Comparison of ENCODE assay signal across 30 mouse cellular contexts in the genomic region with DNA sequence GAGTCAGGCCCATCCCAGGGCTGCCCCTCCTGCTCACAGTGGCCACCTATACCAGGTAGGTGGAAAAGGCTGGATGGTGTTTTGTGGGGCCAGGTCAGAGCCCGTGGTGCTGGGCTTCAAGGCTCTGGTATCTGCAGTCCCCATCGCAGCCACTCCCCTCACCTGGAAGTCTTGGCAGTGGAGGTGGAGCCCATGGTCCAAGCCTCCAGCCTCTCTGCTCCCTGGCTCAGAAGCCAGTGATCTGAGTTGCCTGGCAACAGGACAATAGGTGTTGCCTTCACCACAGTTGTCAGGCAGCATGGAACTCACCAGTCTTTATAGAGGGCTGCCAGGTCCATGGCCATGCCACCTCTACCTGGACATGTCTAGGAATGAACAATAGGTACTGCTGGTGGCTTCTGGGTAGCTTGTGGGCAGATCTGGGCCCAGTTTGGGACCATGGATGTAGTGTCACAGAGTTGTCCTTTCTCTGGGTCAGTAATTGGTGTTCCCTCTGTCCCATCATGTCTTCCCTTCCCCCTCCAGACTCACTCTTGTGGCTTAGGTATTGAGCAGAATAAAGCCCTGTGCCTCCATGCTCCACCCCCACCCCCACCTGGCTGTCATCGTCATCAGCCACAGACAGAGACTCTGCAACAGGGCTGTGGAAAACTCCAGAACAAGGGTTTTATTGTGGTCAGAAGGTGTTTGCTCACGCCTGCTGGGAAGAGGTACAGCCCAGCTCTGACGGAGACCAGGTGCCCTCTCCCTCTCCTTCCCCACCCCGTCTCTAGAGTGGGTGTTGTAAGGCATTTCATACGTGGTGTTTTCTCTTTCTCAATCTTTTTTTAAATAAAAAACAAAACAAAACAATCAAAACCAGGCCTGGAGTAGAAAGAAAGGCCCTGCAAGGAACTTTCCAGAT. TPM values are rescaled to one million over a fixed set of nuclear protein-coding genes. Genes with fewer than 3 reads are reported as not detected.
DNase-seq lines count a peak whose midpoint lies in the region; ATAC-seq and TF ChIP-seq lines count a peak whose summit lies in the region.
"Had no signal": no experiment of that assay in that cellular context is flagged by ENCODE, and none has a peak within 500 bp of the region (broad histone marks: within the 10 kb centered on the region; RNA-seq: fewer than 3 reads in every experiment).

No protein-coding gene starts in this region.

- H3K27ac ChIP-seq in embryonic facial prominence, embryonic 13.5 days: no peak overlapping the region
- no peak overlapping the region for H3K27ac ChIP-seq in embryonic facial prominence, embryonic 10.5 days (replicated peaks)
- H3K27ac ChIP-seq in lung, embryonic 14.5 days (ENCODE audit: low read depth): no peak overlapping the region
- H3K27ac ChIP-seq in testis, adult 2 months (ENCODE audit: control insufficient read depth, insufficient read depth, low read depth, low read length): peak overlapping the region; percentile 67
- H3K27ac ChIP-seq: embryonic facial prominence, embryonic 15.5 days; heart, adult 2 months; heart, embryonic 15.5 days; hindbrain, embryonic 15.5 days; left cerebral cortex, adult 2 months; liver, embryonic 13.5 days; macrophage; midbrain, embryonic 12.5 days; neural tube, embryonic 15.5 days had no signal

- peaks cover 8% of the 10 kb centered on the region; the same call in 1 of the 2 replicates for H3K27me3 ChIP-seq in embryonic facial prominence, embryonic 13.5 days
- peaks cover 12% of the 10 kb centered on the region for H3K27me3 ChIP-seq in embryonic facial prominence, embryonic 10.5 days (replicated peaks; ENCODE audit: low read depth, poor library complexity, severe bottlenecking)
- no peaks in the 10 kb centered on the region for H3K27me3 ChIP-seq in lung, embryonic 14.5 days (ENCODE audit: insufficient read depth, low read length)
- H3K27me3 ChIP-seq in testis, adult 2 months (ENCODE audit: control insufficient read depth, insufficient read depth, low read length): no peaks in the 10 kb centered on the region
- H3K27me3 ChIP-seq: embryonic facial prominence, embryonic 15.5 days; hindbrain, embryonic 15.5 days; liver, embryonic 13.5 days; neural tube, embryonic 15.5 days; Patski had no signal

- H3K36me3 ChIP-seq in embryonic facial prominence, embryonic 13.5 days: no peaks in the 10 kb centered on the region
- peaks cover 4% of the 10 kb centered on the region; the same call in 1 of the 2 replicates for H3K36me3 ChIP-seq in embryonic facial prominence, embryonic 10.5 days (replicated peaks)
- H3K36me3 ChIP-seq in lung, embryonic 14.5 days (ENCODE audit: insufficient read depth): no peaks in the 10 kb centered on the region
- H3K36me3 ChIP-seq in testis, adult 2 months (ENCODE audit: control insufficient read depth, insufficient read depth, low read length): no peaks in the 10 kb centered on the region
- H3K36me3 ChIP-seq: embryonic facial prominence, embryonic 15.5 days; heart, embryonic 15.5 days; hindbrain, embryonic 15.5 days; liver, embryonic 13.5 days; midbrain, embryonic 12.5 days; neural tube, embryonic 15.5 days had no signal

- DNase-seq in embryonic facial prominence, embryonic 10.5 days (ENCODE audit: low spot score): no peak
- DNase-seq in lung, embryonic 14.5 days: peak; percentile 23
- DNase-seq in lung, postnatal 25 days (ENCODE audit: low spot score): no peak
- DNase-seq in testis, postnatal 14 days (ENCODE audit: low spot score): no peak
- DNase-seq in adrenal gland, adult 8-10 months: no peak
- DNase-seq in embryo, embryonic 9.5 days (ENCODE audit: extremely low spot score): no peak
- DNase-seq: adrenal gland, postnatal 25 days; cerebellum, adult 11 months; cerebellum, postnatal 10 days; gastrocnemius, postnatal 10 days; heart, adult 2 months; heart, postnatal 4 days; kidney, adult 8-10 months; kidney, postnatal 25 days; left cerebral cortex, postnatal 4 days; liver, embryonic 13.5 days; right cerebral cortex, postnatal 25 days; thymus, postnatal 36 days had no signal

- no peak; the same call in 1 of the 2 replicates for TF ChIP-seq POLR2A in testis, adult 2 months (IDR thresholded peaks at IDR 0.05; ENCODE audit: control insufficient read depth, low read depth, low read length)

- peaks cover 6% of the 10 kb centered on the region; the same call in 1 of the 2 replicates for H3K4me1 ChIP-seq in embryonic facial prominence, embryonic 13.5 days
- peaks cover 11% of the 10 kb centered on the region for H3K4me1 ChIP-seq in embryonic facial prominence, embryonic 10.5 days
- H3K4me1 ChIP-seq in lung, embryonic 14.5 days (ENCODE audit: insufficient read depth): no peaks in the 10 kb centered on the region
- peaks cover 7% of the 10 kb centered on the region for H3K4me1 ChIP-seq in testis, adult 2 months (ENCODE audit: control insufficient read depth, insufficient read depth, low read length)
- H3K4me1 ChIP-seq: embryonic facial prominence, embryonic 15.5 days; heart, embryonic 15.5 days; hindbrain, embryonic 15.5 days; midbrain, embryonic 12.5 days; neural tube, embryonic 15.5 days had no signal

- no peak overlapping the region for H3K4me2 ChIP-seq in embryonic facial prominence, embryonic 13.5 days
- H3K4me2 ChIP-seq in lung, embryonic 14.5 days: no peak overlapping the region
- H3K4me2 ChIP-seq: embryonic facial prominence, embryonic 15.5 days; heart, embryonic 15.5 days; hindbrain, embryonic 15.5 days; liver, embryonic 13.5 days; midbrain, embryonic 12.5 days; neural tube, embryonic 15.5 days had no signal

- no peak for TF ChIP-seq CTCF in lung, embryonic 14.5 days (IDR thresholded peaks at IDR 0.05; ENCODE audit: low read depth)
- no peak for TF ChIP-seq CTCF in testis, adult 2 months (IDR thresholded peaks at IDR 0.05; ENCODE audit: control insufficient read depth, insufficient read depth, insufficient replicate concordance, low read depth, low read length)

- peak; percentile 56; the same call in 1 of the 2 replicates for ATAC-seq in embryonic facial prominence, embryonic 13.5 days (ENCODE audit: insufficient number of reproducible peaks, insufficient read depth, low FRiP score, low TSS enrichment, low read depth)
- peak; percentile 69 for ATAC-seq in lung, embryonic 14.5 days (ENCODE audit: insufficient read depth)
- ATAC-seq: activated CD4-positive, CD25-positive, alpha-beta regulatory T cell, adult 4 months; CD4-positive, CD25-positive, alpha-beta regulatory T cell, adult 4 months; Patski had no signal

- WGBS in embryonic facial prominence, embryonic 13.5 days: 57% methylated on average over 7 of the region's 7 CpGs
- WGBS in embryonic facial prominence, embryonic 10.5 days: 76% methylated on average over 7 of the region's 7 CpGs
- 52% methylated on average over 7 of the region's 7 CpGs for WGBS in lung, embryonic 14.5 days

- H3K4me3 ChIP-seq in embryonic facial prominence, embryonic 13.5 days: no peak overlapping the region
- H3K4me3 ChIP-seq in embryonic facial prominence, embryonic 10.5 days: no peak overlapping the region
- H3K4me3 ChIP-seq in lung, embryonic 14.5 days (ENCODE audit: low read depth, low read length): no peak overlapping the region
- H3K4me3 ChIP-seq in testis, adult 2 months (ENCODE audit: control insufficient read depth, low read depth, low read length): peak overlapping the region; percentile 45
- H3K4me3 ChIP-seq: embryonic facial prominence, embryonic 15.5 days; heart, adult 2 months; heart, embryonic 15.5 days; hindbrain, embryonic 15.5 days; left cerebral cortex, adult 2 months; liver, embryonic 13.5 days; midbrain, embryonic 12.5 days; neural tube, embryonic 15.5 days had no signal

- no peaks in the 10 kb centered on the region for H3K9me3 ChIP-seq in embryonic facial prominence, embryonic 13.5 days
- H3K9me3 ChIP-seq in embryonic facial prominence, embryonic 10.5 days: no peaks in the 10 kb centered on the region
- H3K9me3 ChIP-seq in lung, embryonic 14.5 days (ENCODE audit: low read depth, low read length): no peaks in the 10 kb centered on the region
- H3K9me3 ChIP-seq: embryonic facial prominence, embryonic 15.5 days; heart, embryonic 15.5 days; hindbrain, embryonic 15.5 days; liver, embryonic 13.5 days; midbrain, embryonic 12.5 days; neural tube, embryonic 15.5 days had no signal

- no peak overlapping the region for H3K9ac ChIP-seq in embryonic facial prominence, embryonic 13.5 days
- H3K9ac ChIP-seq in lung, embryonic 14.5 days: no peak overlapping the region
- H3K9ac ChIP-seq: embryonic facial prominence, embryonic 15.5 days; heart, embryonic 15.5 days; hindbrain, embryonic 15.5 days; liver, embryonic 13.5 days; midbrain, embryonic 12.5 days; neural tube, embryonic 15.5 days had no signal

RNA-seq across cellular contexts. Expression of a gene that starts 54.4 kb away (rescaled TPM):
- 35.7 and 38.6 TPM in 2 replicates for polyA plus RNA-seq in embryonic facial prominence, embryonic 13.5 days (2015; fragmentation: Nextera tagmentation; extraction: Ambion mirVana)
- polyA plus RNA-seq in embryonic facial prominence, embryonic 10.5 days (2016; fragmentation: Nextera tagmentation; extraction: Ambion mirVana): 46.8 and 46.9 TPM in 2 replicates
- 25.7 and 27.1 TPM in 2 replicates for polyA plus RNA-seq in lung, embryonic 14.5 days (2014; fragmentation: Nextera tagmentation; extraction: Ambion mirVana)
- polyA plus RNA-seq in testis, adult 2 months (2012; rRNA removed): 15.5 and 16.0 TPM in 2 replicates
- total RNA-seq in adrenal gland, adult 8-10 months (2022): 10 to 100 TPM; 44.6 to 64.3 (median 51.3) TPM
